Mouse (Mus musculus) forebrain, embryonic 13.5 days (tissue): Measurements from ENCODE around the gene Prss12. TPM values are rescaled to one million over a fixed set of nuclear protein-coding genes. Genes with fewer than 3 reads are reported as not detected.

Experiments
- ATAC-seq: fragments of 200-750 bp; cut with Nextera tagmentation; 2 replicates; pipeline ENCODE4 v1.8.0; 2017
- H3K27ac ChIP-seq: fragments of 300-500 bp; sonication (generic); 2 replicates; pipeline ENCODE4 v1.5.1; 2015; ENCODE audit warnings: inconsistent platforms, mild to moderate bottlenecking, moderate library complexity
- H3K27me3 ChIP-seq: fragments of 300-500 bp; sonication (generic); 2 replicates; pipeline ENCODE4 v1.6.1; 2015; ENCODE audit warnings: mild to moderate bottlenecking, inconsistent platforms
- H3K36me3 ChIP-seq: fragments of 300-500 bp; sonication (generic); 2 replicates; pipeline ENCODE4 v1.6.1; 2015; ENCODE audit warnings: mild to moderate bottlenecking, inconsistent platforms; ENCODE audit not compliant: poor library complexity, severe bottlenecking
- H3K4me1 ChIP-seq: fragments of 300-500 bp; sonication (generic); 2 replicates; pipeline ENCODE4 v1.6.1; 2015; ENCODE audit warnings: inconsistent platforms
- H3K4me2 ChIP-seq: fragments of 300-500 bp; sonication (generic); 2 replicates; pipeline ENCODE4 v1.6.1; 2015; ENCODE audit warnings: inconsistent platforms, mild to moderate bottlenecking, moderate library complexity
- H3K4me3 ChIP-seq: fragments of 300-500 bp; sonication (generic); 2 replicates; pipeline ENCODE4 v1.5.1; 2015; ENCODE audit warnings: mild to moderate bottlenecking, inconsistent platforms
- H3K9ac ChIP-seq: fragments of 300-500 bp; sonication (generic); 2 replicates; pipeline ENCODE4 v1.6.1; 2015; ENCODE audit warnings: mild to moderate bottlenecking, inconsistent platforms
- H3K9me3 ChIP-seq: fragments of 300-500 bp; sonication (generic); replicated peaks from 2 replicates; pipeline ENCODE4 v1.6.1; 2016; ENCODE audit warnings: inconsistent platforms
- WGBS: fragments of 180-500 bp; shearing (Covaris S2); methylation state at CpG from one replicate; pipeline ENCODE4 v1.1.7; 2015; 5-methylcytosine and 5-hydroxymethylcytosine counted together
- polyA plus RNA-seq: library from polyadenylated mRNA; unstranded; fragments of >200 nt; fragmentation: Nextera tagmentation; extraction: Ambion mirVana; gene quantifications from 2 replicates; pipeline ENCODE4 v1.2.1, GENCODE M21; 2015

Prss12 gene
- polyA plus RNA-seq, 1 experiment from 2014 or later = 1.4 TPM

DNA sequence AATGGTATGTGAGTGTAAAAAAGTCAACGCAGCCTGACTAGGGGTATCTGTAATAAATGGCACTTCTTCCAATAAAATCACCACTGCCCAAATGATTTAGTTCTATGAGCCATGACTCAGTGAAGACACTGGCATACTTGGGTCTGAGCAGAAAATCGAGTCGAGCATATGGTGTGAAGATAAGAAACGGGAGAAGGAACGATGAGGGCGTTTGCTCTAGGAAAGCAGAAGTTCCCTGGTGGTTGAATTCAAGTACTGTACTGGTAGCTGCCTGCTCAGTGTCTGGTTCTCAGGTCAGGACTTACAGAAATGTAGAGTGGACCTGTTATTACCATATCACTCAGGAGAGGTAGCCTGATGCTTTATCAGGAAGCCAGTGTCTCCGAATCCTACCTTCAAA lies 6.2 kb upstream of the Prss12 start:
- Histone ChIP-seq H3K27ac (no peak overlapping the region), H3K4me3 (no peak overlapping the region), H3K4me2 (no peak overlapping the region), H3K36me3 (no peaks in the 10 kb centered on the region), H3K4me1 (no peaks in the 10 kb centered on the region), H3K9me3 (no peaks in the 10 kb centered on the region), H3K9ac (no peak overlapping the region), H3K27me3 (peaks cover 6% of the 10 kb centered on the region)
- WGBS = 94% methylated on average over 7 of the region's 7 CpGs
- ATAC-seq = no peak

- WGBS = 80% methylated on average over 1 of the region's 1 CpGs
- H3K27me3 ChIP-seq = peaks cover 35% of the 10 kb centered on the region
- H3K9ac ChIP-seq = no peak overlapping the region
- H3K27ac ChIP-seq = no peak overlapping the region
- H3K4me1 ChIP-seq = peaks cover 14% of the 10 kb centered on the region
- H3K36me3 ChIP-seq = no peaks in the 10 kb centered on the region
- no peak overlapping the region for H3K4me3 ChIP-seq
- no peaks in the 10 kb centered on the region for H3K9me3 ChIP-seq
- H3K4me2 ChIP-seq = no peak overlapping the region
- no peak for ATAC-seq
Measured at GRCm38 (mm10) chr3:123444466-123444865, 2.2 kb upstream of the Prss12 start.

DNA sequence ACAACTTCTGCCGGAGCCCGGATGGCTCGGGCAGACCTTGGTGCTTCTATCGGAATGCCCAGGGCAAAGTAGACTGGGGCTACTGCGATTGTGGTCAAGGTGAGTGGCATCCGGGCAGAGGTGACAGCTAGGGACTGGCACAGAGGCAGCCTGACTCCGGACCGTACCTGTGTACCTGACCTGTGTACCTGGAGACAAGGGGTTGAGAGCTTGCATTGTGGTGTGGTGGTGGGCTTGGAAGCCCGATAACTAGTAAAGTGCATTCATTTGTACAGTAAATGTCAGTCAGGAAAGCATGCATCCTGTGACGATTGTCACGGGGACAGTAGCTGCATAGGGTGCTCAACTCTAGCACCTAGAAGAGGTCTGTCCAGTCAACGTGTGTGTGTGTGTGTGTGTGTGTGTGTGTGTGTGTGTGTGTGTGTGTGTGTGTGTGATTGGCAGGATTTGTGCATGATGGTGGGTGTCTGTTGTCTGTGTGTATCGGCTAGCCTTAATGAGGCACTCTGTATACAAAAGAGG lies 886 bp downstream of the Prss12 start:
- WGBS = 5% methylated on average over 13 of the region's 13 CpGs
- peak; percentile 65 for ATAC-seq
- H3K4me3 ChIP-seq = peak overlapping the region; percentile 73
- peak overlapping the region; percentile 75 for H3K9ac ChIP-seq
- H3K27ac ChIP-seq = no peak overlapping the region
- peaks cover 14% of the 10 kb centered on the region for H3K4me1 ChIP-seq
- H3K9me3 ChIP-seq = no peaks in the 10 kb centered on the region
- H3K4me2 ChIP-seq = peak overlapping the region; percentile 100
- peaks cover 39% of the 10 kb centered on the region for H3K27me3 ChIP-seq
- no peaks in the 10 kb centered on the region for H3K36me3 ChIP-seq

GRCm38 (mm10) chr3:123448096-123448495 lies 1.4 kb downstream of the Prss12 start:
- H3K9me3 ChIP-seq = no peaks in the 10 kb centered on the region
- peak overlapping the region; percentile 100 for H3K4me2 ChIP-seq
- H3K9ac ChIP-seq = no peak overlapping the region
- no peaks in the 10 kb centered on the region for H3K36me3 ChIP-seq
- 3% methylated on average over 10 of the region's 10 CpGs for WGBS
- peaks cover 14% of the 10 kb centered on the region for H3K4me1 ChIP-seq
- peak overlapping the region; percentile 73 for H3K4me3 ChIP-seq
- ATAC-seq = no peak
- H3K27me3 ChIP-seq = peaks cover 39% of the 10 kb centered on the region
- H3K27ac ChIP-seq = no peak overlapping the region

DNA sequence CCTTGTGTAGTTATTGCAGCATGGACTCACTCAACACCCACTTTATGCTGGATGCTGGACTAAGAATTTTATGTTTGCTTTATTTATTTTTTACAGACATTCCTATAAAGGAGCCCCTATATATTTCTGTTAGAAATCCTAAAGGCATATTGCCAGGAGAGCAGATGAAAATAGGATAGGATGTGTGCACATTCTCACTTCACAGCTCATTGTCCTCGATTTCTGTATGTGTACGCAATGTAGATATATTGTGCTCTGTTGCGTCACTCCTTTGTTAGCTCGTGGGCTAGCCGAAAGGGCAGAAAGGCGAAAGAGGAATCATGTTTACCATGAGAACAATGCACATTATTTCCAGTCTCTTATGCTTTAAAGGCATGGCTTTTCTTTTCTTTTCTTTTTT lies 3.4 kb downstream of the Prss12 start:
- H3K9ac ChIP-seq = no peak overlapping the region
- 40% methylated on average over 6 of the region's 6 CpGs for WGBS
- no peak overlapping the region for H3K4me3 ChIP-seq
- no peaks in the 10 kb centered on the region for H3K9me3 ChIP-seq
- peaks cover 35% of the 10 kb centered on the region for H3K27me3 ChIP-seq
- H3K4me2 ChIP-seq = no peak overlapping the region
- peaks cover 14% of the 10 kb centered on the region for H3K4me1 ChIP-seq
- no peak for ATAC-seq
- H3K27ac ChIP-seq = no peak overlapping the region
- H3K36me3 ChIP-seq = no peaks in the 10 kb centered on the region

GRCm38 (mm10) chr3:123452904-123453303 lies 6.2 kb downstream of the Prss12 start:
- Histone ChIP-seq H3K4me2 (no peak overlapping the region), H3K27ac (no peak overlapping the region), H3K9ac (no peak overlapping the region), H3K36me3 (no peaks in the 10 kb centered on the region), H3K4me3 (no peak overlapping the region), H3K4me1 (peaks cover 4% of the 10 kb centered on the region; the same call in 1 of the 2 replicates), H3K27me3 (peaks cover 14% of the 10 kb centered on the region), H3K9me3 (no peaks in the 10 kb centered on the region)
- ATAC-seq = no peak
- WGBS = 81% methylated on average over 6 of the region's 6 CpGs

DNA sequence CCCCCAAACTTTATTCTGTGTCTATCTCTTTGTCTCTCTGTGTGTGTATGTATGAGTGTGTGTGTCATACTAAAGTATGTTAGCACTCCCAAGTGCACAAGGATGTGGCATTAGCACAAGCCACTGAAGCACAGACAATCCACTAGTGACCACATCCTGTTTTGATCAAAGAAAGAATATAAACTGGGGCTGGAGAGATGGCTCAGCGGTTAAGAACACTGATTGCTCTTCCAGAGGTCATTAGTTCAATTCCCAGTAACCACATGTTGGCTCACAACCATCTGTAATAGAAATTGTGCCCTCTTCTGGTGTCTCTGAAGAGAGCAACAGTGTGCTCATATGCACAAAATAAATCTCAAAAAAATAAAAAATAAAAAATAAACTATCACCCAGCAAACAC lies 12.8 kb downstream of the Prss12 start:
- no peak overlapping the region for H3K4me2 ChIP-seq
- 79% methylated on average over 1 of the region's 1 CpGs for WGBS
- H3K4me1 ChIP-seq = no peaks in the 10 kb centered on the region
- no peak overlapping the region for H3K4me3 ChIP-seq
- no peak overlapping the region for H3K27ac ChIP-seq
- H3K27me3 ChIP-seq = no peaks in the 10 kb centered on the region
- no peaks in the 10 kb centered on the region for H3K9me3 ChIP-seq
- H3K9ac ChIP-seq = no peak overlapping the region
- ATAC-seq = no peak
- no peaks in the 10 kb centered on the region for H3K36me3 ChIP-seq

- Histone ChIP-seq H3K9me3 (no peaks in the 10 kb centered on the region), H3K27ac (no peak overlapping the region), H3K4me2 (no peak overlapping the region), H3K36me3 (no peaks in the 10 kb centered on the region), H3K4me3 (no peak overlapping the region), H3K9ac (no peak overlapping the region), H3K4me1 (no peaks in the 10 kb centered on the region), H3K27me3 (no peaks in the 10 kb centered on the region)
- 69% methylated on average over 1 of the region's 1 CpGs for WGBS
- no peak for ATAC-seq
Measured at GRCm38 (mm10) chr3:123460436-123460835, 13.7 kb downstream of the Prss12 start.

- Histone ChIP-seq H3K9ac (no peak overlapping the region), H3K36me3 (no peaks in the 10 kb centered on the region), H3K27me3 (no peaks in the 10 kb centered on the region), H3K27ac (no peak overlapping the region), H3K4me3 (no peak overlapping the region), H3K4me2 (no peak overlapping the region), H3K9me3 (no peaks in the 10 kb centered on the region), H3K4me1 (no peaks in the 10 kb centered on the region)
- ATAC-seq = no peak
- WGBS = 89% methylated on average over 6 of the region's 6 CpGs
Measured at GRCm38 (mm10) chr3:123462264-123462663, 15.6 kb downstream of the Prss12 start.

DNA sequence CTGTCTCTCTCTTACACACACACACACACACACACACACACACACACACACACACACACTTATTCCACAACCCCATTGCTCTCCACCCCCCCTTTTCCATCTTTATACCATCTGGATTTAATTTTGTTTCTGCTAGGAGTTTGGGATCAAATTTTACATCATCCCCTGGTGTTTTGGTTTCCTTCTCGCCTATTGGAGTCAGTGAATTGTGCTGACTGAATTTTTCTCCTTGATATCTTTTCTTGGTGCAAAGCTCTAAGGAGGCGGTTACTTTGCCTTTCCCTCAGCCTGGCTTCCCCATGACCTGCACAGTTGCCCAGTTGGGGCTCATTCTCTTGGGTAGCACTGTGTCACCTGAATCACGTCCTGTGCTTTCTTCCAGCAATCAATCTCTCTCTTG lies 30.1 kb downstream of the Prss12 start:
- Histone ChIP-seq H3K4me3 (no peak overlapping the region), H3K36me3 (no peaks in the 10 kb centered on the region), H3K9me3 (no peaks in the 10 kb centered on the region), H3K4me1 (no peaks in the 10 kb centered on the region), H3K4me2 (no peak overlapping the region), H3K27me3 (no peaks in the 10 kb centered on the region), H3K27ac (no peak overlapping the region), H3K9ac (no peak overlapping the region)
- ATAC-seq = no peak
- WGBS = 88% methylated on average over 3 of the region's 3 CpGs

- Histone ChIP-seq H3K4me2 (no peak overlapping the region), H3K27ac (no peak overlapping the region), H3K4me1 (no peaks in the 10 kb centered on the region), H3K9me3 (no peaks in the 10 kb centered on the region), H3K4me3 (no peak overlapping the region), H3K36me3 (no peaks in the 10 kb centered on the region), H3K27me3 (no peaks in the 10 kb centered on the region), H3K9ac (no peak overlapping the region)
- 85% methylated on average over 6 of the region's 6 CpGs for WGBS
- no peak for ATAC-seq
Measured at GRCm38 (mm10) chr3:123481266-123481665, 34.6 kb downstream of the Prss12 start.

- H3K36me3 ChIP-seq = no peaks in the 10 kb centered on the region
- no peak overlapping the region for H3K27ac ChIP-seq
- no peaks in the 10 kb centered on the region for H3K9me3 ChIP-seq
- H3K4me2 ChIP-seq = no peak overlapping the region
- no peaks in the 10 kb centered on the region for H3K4me1 ChIP-seq
- H3K4me3 ChIP-seq = no peak overlapping the region
- H3K9ac ChIP-seq = no peak overlapping the region
- H3K27me3 ChIP-seq = no peaks in the 10 kb centered on the region
- ATAC-seq = no peak
- WGBS = 88% methylated on average over 1 of the region's 1 CpGs
Measured at GRCm38 (mm10) chr3:123491814-123492213, 45.1 kb downstream of the Prss12 start.

GRCm38 (mm10) chr3:123493163-123493562 lies 46.5 kb downstream of the Prss12 start:
- no peak overlapping the region for H3K4me2 ChIP-seq
- ATAC-seq = no peak
- no peaks in the 10 kb centered on the region for H3K27me3 ChIP-seq
- no peaks in the 10 kb centered on the region for H3K36me3 ChIP-seq
- no peak overlapping the region for H3K27ac ChIP-seq
- no peaks in the 10 kb centered on the region for H3K4me1 ChIP-seq
- H3K9ac ChIP-seq = no peak overlapping the region
- WGBS = 92% methylated on average over 3 of the region's 3 CpGs
- H3K9me3 ChIP-seq = no peaks in the 10 kb centered on the region
- H3K4me3 ChIP-seq = no peak overlapping the region
